Mouse (Mus musculus) forebrain, embryonic 13.5 days (tissue): ENCODE measurements around the gene Hmgb4. TPM values are rescaled to one million over a fixed set of nuclear protein-coding genes. Genes with fewer than 3 reads are reported as not detected.

ENCODE experiments used
- ATAC-seq: fragments of 200-750 bp; cut with Nextera tagmentation; 2 replicates; pipeline ENCODE4 v1.8.0; 2017
- H3K27ac ChIP-seq: fragments of 300-500 bp; sonication (generic); 2 replicates; pipeline ENCODE4 v1.5.1; 2015; ENCODE audit warnings: inconsistent platforms, mild to moderate bottlenecking, moderate library complexity
- H3K27me3 ChIP-seq: fragments of 300-500 bp; sonication (generic); 2 replicates; pipeline ENCODE4 v1.6.1; 2015; ENCODE audit warnings: mild to moderate bottlenecking, inconsistent platforms
- H3K36me3 ChIP-seq: fragments of 300-500 bp; sonication (generic); 2 replicates; pipeline ENCODE4 v1.6.1; 2015; ENCODE audit warnings: mild to moderate bottlenecking, inconsistent platforms; ENCODE audit not compliant: poor library complexity, severe bottlenecking
- H3K4me1 ChIP-seq: fragments of 300-500 bp; sonication (generic); 2 replicates; pipeline ENCODE4 v1.6.1; 2015; ENCODE audit warnings: inconsistent platforms
- H3K4me2 ChIP-seq: fragments of 300-500 bp; sonication (generic); 2 replicates; pipeline ENCODE4 v1.6.1; 2015; ENCODE audit warnings: inconsistent platforms, mild to moderate bottlenecking, moderate library complexity
- H3K4me3 ChIP-seq: fragments of 300-500 bp; sonication (generic); 2 replicates; pipeline ENCODE4 v1.5.1; 2015; ENCODE audit warnings: mild to moderate bottlenecking, inconsistent platforms
- H3K9ac ChIP-seq: fragments of 300-500 bp; sonication (generic); 2 replicates; pipeline ENCODE4 v1.6.1; 2015; ENCODE audit warnings: mild to moderate bottlenecking, inconsistent platforms
- H3K9me3 ChIP-seq: fragments of 300-500 bp; sonication (generic); replicated peaks from 2 replicates; pipeline ENCODE4 v1.6.1; 2016; ENCODE audit warnings: inconsistent platforms
- WGBS: fragments of 180-500 bp; shearing (Covaris S2); methylation state at CpG from one replicate; pipeline ENCODE4 v1.1.7; 2015; 5-methylcytosine and 5-hydroxymethylcytosine counted together
- polyA plus RNA-seq: library from polyadenylated mRNA; unstranded; fragments of >200 nt; fragmentation: Nextera tagmentation; extraction: Ambion mirVana; gene quantifications from 2 replicates; pipeline ENCODE4 v1.2.1, GENCODE M21; 2015

The Hmgb4 gene
- polyA plus RNA-seq: not detected in 2 replicates

GRCm38 (mm10) chr4:128260907-128261560 is at the start of gene Hmgb4:
Hmgb4 (minus strand) TSS chr4:128260957.
- H3K4me1 ChIP-seq: 0 out of 2 replicates have a peak, but pooled peaks cover 3% of the 10 kb centered on the region
- H3K27ac ChIP-seq: no peak within 1 kb of the TSS
- H3K27me3 ChIP-seq: no peaks in the 10 kb centered on the region
- no peak within 1 kb of the TSS for H3K4me2 ChIP-seq
- no peak within 1 kb of the TSS for H3K9ac ChIP-seq
- WGBS: 45% methylated on average over 8 of the region's 8 CpGs
- no peaks in the 10 kb centered on the region for H3K9me3 ChIP-seq
- ATAC-seq: no peak
- no peaks in the 10 kb centered on the region for H3K36me3 ChIP-seq
- H3K4me3 ChIP-seq: no peak within 1 kb of the TSS

GRCm38 (mm10) chr4:128306011-128306410 is 45.3 kb upstream of the Hmgb4 start:
- Histone ChIP-seq H3K9ac (no peak overlapping the region), H3K9me3 (no peaks in the 10 kb centered on the region), H3K27ac (no peak overlapping the region), H3K4me3 (no peak overlapping the region), H3K4me2 (no peak overlapping the region), H3K36me3 (no peaks in the 10 kb centered on the region), H3K4me1 (no peaks in the 10 kb centered on the region), H3K27me3 (no peaks in the 10 kb centered on the region)
- WGBS: 94% methylated on average over 8 of the region's 8 CpGs
- ATAC-seq: no peak

- no peak overlapping the region for H3K9ac ChIP-seq
- WGBS: 83% methylated on average over 8 of the region's 8 CpGs
- H3K4me1 ChIP-seq: no peaks in the 10 kb centered on the region
- no peaks in the 10 kb centered on the region for H3K27me3 ChIP-seq
- H3K4me3 ChIP-seq: no peak overlapping the region
- H3K27ac ChIP-seq: no peak overlapping the region
- no peak overlapping the region for H3K4me2 ChIP-seq
- ATAC-seq: no peak
- H3K9me3 ChIP-seq: no peaks in the 10 kb centered on the region
- no peaks in the 10 kb centered on the region for H3K36me3 ChIP-seq
These were observed 43.3 kb upstream of the Hmgb4 start for GRCm38 (mm10) chr4:128304049-128304448.

- Histone ChIP-seq H3K27me3 (no peaks in the 10 kb centered on the region), H3K9me3 (no peaks in the 10 kb centered on the region), H3K9ac (no peak overlapping the region), H3K4me3 (no peak overlapping the region), H3K36me3 (no peaks in the 10 kb centered on the region), H3K4me2 (no peak overlapping the region), H3K27ac (0 out of 2 replicates have a peak overlapping the region, but pooled peaks have one; percentile 51), H3K4me1 (peaks cover 15% of the 10 kb centered on the region)
- 45% methylated on average over 7 of the region's 7 CpGs for WGBS
- peak; percentile 77 for ATAC-seq
These were observed 27.3 kb upstream of the Hmgb4 start for GRCm38 (mm10) chr4:128288095-128288494.

- H3K36me3 ChIP-seq: no peaks in the 10 kb centered on the region
- H3K4me1 ChIP-seq: peaks cover 15% of the 10 kb centered on the region
- H3K9me3 ChIP-seq: no peaks in the 10 kb centered on the region
- WGBS: 68% methylated on average over 1 of the region's 1 CpGs
- H3K4me3 ChIP-seq: no peak overlapping the region
- H3K4me2 ChIP-seq: no peak overlapping the region
- H3K27me3 ChIP-seq: no peaks in the 10 kb centered on the region
- H3K27ac ChIP-seq: no peak overlapping the region
- H3K9ac ChIP-seq: no peak overlapping the region
- ATAC-seq: no peak
These were observed 24.3 kb upstream of the Hmgb4 start for GRCm38 (mm10) chr4:128285009-128285408.

GRCm38 (mm10) chr4:128275586-128275985 is 14.8 kb upstream of the Hmgb4 start:
- Histone ChIP-seq H3K4me1 (peaks cover 13% of the 10 kb centered on the region; the same call in 1 of the 2 replicates), H3K27me3 (no peaks in the 10 kb centered on the region), H3K9ac (no peak overlapping the region), H3K4me3 (no peak overlapping the region), H3K4me2 (no peak overlapping the region), H3K36me3 (no peaks in the 10 kb centered on the region), H3K27ac (no peak overlapping the region), H3K9me3 (no peaks in the 10 kb centered on the region)
- ATAC-seq: no peak
- WGBS: 64% methylated on average over 6 of the region's 6 CpGs

- H3K4me1 ChIP-seq: peaks cover 14% of the 10 kb centered on the region; the same call in 1 of the 2 replicates
- no peak for ATAC-seq
- H3K9me3 ChIP-seq: no peaks in the 10 kb centered on the region
- H3K27me3 ChIP-seq: no peaks in the 10 kb centered on the region
- H3K36me3 ChIP-seq: no peaks in the 10 kb centered on the region
- H3K9ac ChIP-seq: no peak overlapping the region
- H3K27ac ChIP-seq: no peak overlapping the region
- H3K4me3 ChIP-seq: no peak overlapping the region
- H3K4me2 ChIP-seq: no peak overlapping the region
- WGBS: 78% methylated on average over 5 of the region's 5 CpGs
These were observed 14.4 kb upstream of the Hmgb4 start for GRCm38 (mm10) chr4:128275116-128275515.

GRCm38 (mm10) chr4:128273146-128273545 is 12.4 kb upstream of the Hmgb4 start:
- 71% methylated on average over 11 of the region's 11 CpGs for WGBS
- Histone ChIP-seq H3K36me3 (no peaks in the 10 kb centered on the region), H3K4me3 (no peak overlapping the region), H3K9ac (no peak overlapping the region), H3K27me3 (no peaks in the 10 kb centered on the region), H3K9me3 (no peaks in the 10 kb centered on the region), H3K4me2 (no peak overlapping the region), H3K4me1 (peaks cover 14% of the 10 kb centered on the region; the same call in 1 of the 2 replicates), H3K27ac (no peak overlapping the region)
- ATAC-seq: no peak

- no peak overlapping the region for H3K9ac ChIP-seq
- H3K27me3 ChIP-seq: no peaks in the 10 kb centered on the region
- H3K36me3 ChIP-seq: no peaks in the 10 kb centered on the region
- H3K4me3 ChIP-seq: no peak overlapping the region
- 68% methylated on average over 6 of the region's 6 CpGs for WGBS
- ATAC-seq: no peak
- H3K4me1 ChIP-seq: peaks cover 14% of the 10 kb centered on the region; the same call in 1 of the 2 replicates
- H3K4me2 ChIP-seq: no peak overlapping the region
- H3K9me3 ChIP-seq: no peaks in the 10 kb centered on the region
- H3K27ac ChIP-seq: no peak overlapping the region
These were observed 11.7 kb upstream of the Hmgb4 start for GRCm38 (mm10) chr4:128272501-128272900.

- H3K4me3 ChIP-seq: no peak overlapping the region
- WGBS: 65% methylated on average over 19 of the region's 19 CpGs
- peaks cover 14% of the 10 kb centered on the region; the same call in 1 of the 2 replicates for H3K4me1 ChIP-seq
- ATAC-seq: no peak; the same call in 1 of the 2 replicates
- H3K9ac ChIP-seq: no peak overlapping the region
- H3K27me3 ChIP-seq: no peaks in the 10 kb centered on the region
- H3K36me3 ChIP-seq: no peaks in the 10 kb centered on the region
- H3K4me2 ChIP-seq: no peak overlapping the region
- H3K9me3 ChIP-seq: no peaks in the 10 kb centered on the region
- H3K27ac ChIP-seq: no peak overlapping the region
These were observed 10.2 kb upstream of the Hmgb4 start for GRCm38 (mm10) chr4:128270931-128271330.

GRCm38 (mm10) chr4:128270177-128270576 is 9.4 kb upstream of the Hmgb4 start:
- peaks cover 14% of the 10 kb centered on the region; the same call in 1 of the 2 replicates for H3K4me1 ChIP-seq
- no peak for ATAC-seq
- H3K36me3 ChIP-seq: no peaks in the 10 kb centered on the region
- no peak overlapping the region for H3K4me3 ChIP-seq
- H3K4me2 ChIP-seq: no peak overlapping the region
- H3K9me3 ChIP-seq: no peaks in the 10 kb centered on the region
- 82% methylated on average over 10 of the region's 10 CpGs for WGBS
- H3K27ac ChIP-seq: no peak overlapping the region
- H3K9ac ChIP-seq: no peak overlapping the region
- H3K27me3 ChIP-seq: no peaks in the 10 kb centered on the region

- Histone ChIP-seq H3K9me3 (no peaks in the 10 kb centered on the region), H3K27me3 (no peaks in the 10 kb centered on the region), H3K9ac (no peak overlapping the region), H3K36me3 (no peaks in the 10 kb centered on the region), H3K4me2 (no peak overlapping the region), H3K27ac (no peak overlapping the region), H3K4me1 (peaks cover 14% of the 10 kb centered on the region; the same call in 1 of the 2 replicates), H3K4me3 (no peak overlapping the region)
- no peak for ATAC-seq
- 86% methylated on average over 9 of the region's 9 CpGs for WGBS
These were observed 8.6 kb upstream of the Hmgb4 start for GRCm38 (mm10) chr4:128269261-128269875.
